Mouse (Mus musculus) bone marrow, adult 2 months (tissue): ENCODE measurements around the gene F5.

Experiments
- CTCF ChIP-seq: fragments of 200-500 bp; IDR thresholded peaks from 2 replicates; pipeline ENCODE4 v1.5.1; 2011; ENCODE audit warnings: low read length, control low read depth; ENCODE audit not compliant: control insufficient read depth, insufficient read depth
- POLR2A ChIP-seq: fragments of 200-500 bp; IDR thresholded peaks from 2 replicates; pipeline ENCODE4 v1.6.1; 2011; ENCODE audit warnings: low read depth, mild to moderate bottlenecking, control low read depth, low read length, borderline replicate concordance; ENCODE audit not compliant: control insufficient read depth

DNA sequence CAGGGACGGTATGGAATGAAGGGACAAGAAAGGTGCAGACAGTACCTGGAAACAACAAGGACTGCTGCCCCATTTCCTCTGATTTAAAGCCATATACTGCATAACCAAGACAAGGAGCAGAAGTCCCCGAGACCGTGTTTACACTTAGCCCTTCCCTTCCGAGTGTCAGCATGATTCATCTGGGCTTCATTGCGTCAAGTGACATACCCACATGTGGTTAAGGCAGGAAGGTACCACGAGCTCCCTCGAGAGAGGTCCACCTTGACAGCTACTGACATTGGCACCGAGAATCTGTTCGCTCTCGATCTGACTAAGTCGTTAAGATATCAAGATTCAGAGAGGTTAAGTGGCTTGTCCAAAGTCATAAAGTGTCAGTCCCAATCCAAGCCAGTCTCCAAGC, 15.7 kb upstream of the F5 start:
- TF ChIP-seq CTCF (no peak), POLR2A (no peak)
